Mouse (Mus musculus) lung, postnatal 0 days (tissue): ENCODE measurements around the gene Nupl1.

Experiments used
- CTCF ChIP-seq: IDR thresholded peaks from 2 replicates; pipeline ENCODE4 v1.5.1; 2016; ENCODE audit warnings: antibody characterized with exemption, mild to moderate bottlenecking
- EP300 ChIP-seq: IDR thresholded peaks from 2 replicates; pipeline ENCODE4 v1.6.1; 2016; ENCODE audit warnings: antibody characterized with exemption, mild to moderate bottlenecking, control low read depth

GRCm38 (mm10) chr14:60264990-60265876 is 14.0 kb upstream of the Nupl1 start, which contains the start of gene Mtmr6:
- TF ChIP-seq EP300: no peak
- peak; percentile 99 for TF ChIP-seq CTCF
